Mouse (Mus musculus): Measurements from ENCODE around the gene Gm20521.

Gene Gm20521

DNA sequence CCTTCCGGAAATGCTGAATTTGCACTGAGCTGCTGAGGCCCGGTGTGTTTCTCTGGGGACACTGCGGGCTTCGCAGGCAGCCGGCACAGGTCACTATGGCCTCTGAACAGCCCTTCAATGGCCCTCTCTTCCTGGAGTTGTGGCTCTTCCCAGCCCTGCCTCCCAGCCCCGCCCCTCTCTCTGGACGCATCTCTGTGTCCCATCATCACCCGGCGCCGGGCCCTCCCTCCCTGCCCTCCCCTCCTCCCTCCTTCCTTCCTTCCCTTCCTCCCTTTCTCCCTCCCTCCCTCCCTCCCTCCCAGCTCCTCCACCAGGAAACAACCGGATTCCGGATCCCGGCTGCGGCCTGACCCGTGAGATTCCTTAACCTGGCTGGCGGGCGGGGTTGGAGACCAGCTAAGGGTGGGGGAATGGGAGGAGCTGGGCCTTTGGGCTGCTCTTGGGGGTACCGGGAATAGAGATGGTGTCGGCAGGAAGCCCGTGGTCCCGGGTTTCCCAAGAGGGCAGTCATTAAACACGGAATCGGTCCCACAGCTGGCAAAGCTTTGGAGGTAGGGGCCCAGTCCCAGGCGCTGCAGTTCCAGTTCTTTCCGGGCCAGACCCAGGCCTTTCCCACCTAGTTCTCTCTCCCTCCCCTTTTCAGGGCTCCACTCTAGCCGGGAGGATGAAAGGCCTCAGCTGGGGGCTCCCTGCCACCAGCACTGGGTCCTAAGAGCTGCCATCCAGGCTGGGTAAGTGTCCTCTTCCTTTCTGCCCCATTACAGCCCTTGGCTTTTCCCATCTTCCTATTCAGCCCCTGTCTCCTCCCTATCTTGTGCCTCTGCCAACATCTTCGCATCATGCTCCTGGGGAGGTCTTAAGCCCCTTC lies at the start of gene Gm20521, which contains the start of gene Bcl2l2:
Gene Gm20521 (plus strand): TSS at position 288 of the 868 bp plus-strand sequence.
Gene Bcl2l2 (plus strand): TSS at position 224 of the 868 bp plus-strand sequence.
- in situ Hi-C loops (cut with MboI; ENCODE audit: unreplicated experiment in 2 of 2), result no loop called here

DNA sequence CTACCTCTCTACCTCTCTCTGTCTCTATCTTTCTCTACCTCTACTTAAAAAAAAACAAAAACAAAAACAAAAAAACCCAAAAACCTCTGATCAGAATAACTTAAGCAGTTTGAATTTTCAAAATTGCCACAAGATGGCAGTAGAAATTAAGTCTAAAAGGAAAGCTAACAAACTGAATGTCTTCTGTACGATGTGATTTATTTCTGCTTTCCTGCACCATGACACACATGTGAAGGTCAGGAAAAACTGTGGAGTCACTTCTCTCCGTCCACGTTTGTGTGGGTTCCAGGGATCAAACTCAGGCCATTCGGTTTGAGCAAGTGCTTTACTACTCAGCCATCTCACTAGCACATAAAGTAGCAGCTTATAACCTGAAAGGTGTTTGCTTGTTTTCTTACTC lies 39.8 kb upstream of the Gm20521 start:
- in situ Hi-C loops (cut with MboI; ENCODE audit: unreplicated experiment in 2 of 2), result loop anchor here (5.0 to 25.0 kb wide), 5 partner anchors 94 to 594 kb away; partner anchors contain the start of gene Cmtm5 (in 1 of the 2)

DNA sequence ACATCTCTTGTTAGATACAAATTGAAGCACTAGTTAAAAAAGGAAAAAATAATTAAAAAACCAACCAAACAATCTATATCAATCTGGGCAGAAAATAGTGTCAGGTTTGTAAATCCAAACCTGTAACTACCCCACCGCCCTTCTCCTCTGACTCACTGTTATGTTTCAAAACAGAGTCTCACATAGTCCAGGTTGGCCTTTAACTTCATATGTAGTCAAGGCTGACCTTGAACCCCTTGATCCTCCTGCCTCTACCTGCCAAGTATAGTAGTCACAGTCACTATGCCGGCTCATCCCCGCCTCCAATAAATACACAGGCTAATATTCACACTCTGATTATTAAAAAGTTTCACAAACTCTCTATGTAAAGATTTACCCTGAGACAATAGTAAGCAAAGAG lies 27.5 kb upstream of the Gm20521 start:
- in situ Hi-C loops (cut with MboI; ENCODE audit: unreplicated experiment in 2 of 2), result loop anchor here in 1 of 2 experiments (10.0 kb wide), 1 partner anchor 141 kb away; the partner anchor contains the start of gene Cebpe

DNA sequence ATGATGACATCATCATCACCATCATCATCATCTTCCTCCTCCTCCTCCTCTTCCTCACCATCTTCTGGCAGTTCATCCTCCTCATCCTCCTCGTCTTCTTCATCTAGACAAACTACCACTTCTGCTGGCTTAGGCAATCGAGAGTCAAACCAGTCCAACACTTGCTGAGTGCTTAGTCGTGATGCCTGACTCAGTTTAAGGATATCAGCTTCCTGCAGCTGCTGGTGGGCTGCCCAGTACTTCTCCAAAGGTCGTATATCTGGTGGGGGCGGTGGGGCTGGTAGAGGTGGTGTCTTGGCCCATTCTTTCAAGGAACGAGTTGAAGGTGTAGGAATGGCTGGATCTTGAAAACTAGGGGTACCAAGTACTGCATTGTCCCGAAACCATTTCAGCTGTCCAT lies 26.5 kb upstream of the Gm20521 start:
- in situ Hi-C loops (cut with MboI; ENCODE audit: unreplicated experiment in 2 of 2), result loop anchor here in 1 of 2 experiments (10.0 kb wide), 1 partner anchor 142 kb away; the partner anchor contains the start of gene Cebpe

DNA sequence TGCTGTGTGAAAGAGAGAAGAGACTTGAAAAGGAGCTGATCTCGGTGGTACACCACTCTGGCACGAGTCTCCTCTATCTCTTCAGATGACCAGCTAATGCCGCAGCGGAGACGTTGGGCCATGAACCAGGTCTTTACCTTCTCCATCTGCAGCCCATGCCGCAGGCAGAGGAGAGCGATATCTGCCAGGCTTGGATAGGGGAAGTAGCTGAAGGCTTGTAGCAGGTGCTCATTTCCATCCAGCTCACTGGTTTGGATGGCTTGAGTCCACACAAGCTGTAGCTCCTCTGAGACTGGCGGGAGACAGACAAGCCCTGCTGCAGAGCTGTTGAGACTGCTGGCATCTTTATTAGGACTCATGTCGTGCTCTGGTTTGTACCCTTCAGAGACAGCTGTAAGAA lies 25.4 kb upstream of the Gm20521 start:
- in situ Hi-C loops (cut with MboI; ENCODE audit: unreplicated experiment in 2 of 2), result loop anchor here in 1 of 2 experiments (10.0 kb wide), 1 partner anchor 143 kb away; the partner anchor contains the start of gene Cebpe

DNA sequence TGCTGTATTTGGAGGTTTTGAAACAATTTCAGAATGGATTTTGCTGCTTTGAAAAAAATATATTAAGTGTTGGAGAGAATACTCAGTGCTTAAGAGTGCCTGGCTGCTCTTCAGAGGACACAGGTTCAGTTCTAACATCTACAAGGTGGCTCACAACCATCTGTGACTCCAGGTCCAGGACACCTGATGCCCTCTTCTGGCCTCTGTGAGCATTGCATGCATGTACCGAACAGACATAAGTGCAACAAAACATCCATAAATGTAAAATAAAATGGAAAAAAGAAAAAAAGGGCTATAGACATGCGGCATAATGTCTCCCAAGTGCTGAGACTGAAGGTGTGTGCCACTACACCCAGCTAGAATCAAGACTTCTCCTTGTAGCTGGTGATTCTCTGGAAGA lies 22.7 kb upstream of the Gm20521 start:
- in situ Hi-C loops (cut with MboI; ENCODE audit: unreplicated experiment in 2 of 2), result no loop called here

DNA sequence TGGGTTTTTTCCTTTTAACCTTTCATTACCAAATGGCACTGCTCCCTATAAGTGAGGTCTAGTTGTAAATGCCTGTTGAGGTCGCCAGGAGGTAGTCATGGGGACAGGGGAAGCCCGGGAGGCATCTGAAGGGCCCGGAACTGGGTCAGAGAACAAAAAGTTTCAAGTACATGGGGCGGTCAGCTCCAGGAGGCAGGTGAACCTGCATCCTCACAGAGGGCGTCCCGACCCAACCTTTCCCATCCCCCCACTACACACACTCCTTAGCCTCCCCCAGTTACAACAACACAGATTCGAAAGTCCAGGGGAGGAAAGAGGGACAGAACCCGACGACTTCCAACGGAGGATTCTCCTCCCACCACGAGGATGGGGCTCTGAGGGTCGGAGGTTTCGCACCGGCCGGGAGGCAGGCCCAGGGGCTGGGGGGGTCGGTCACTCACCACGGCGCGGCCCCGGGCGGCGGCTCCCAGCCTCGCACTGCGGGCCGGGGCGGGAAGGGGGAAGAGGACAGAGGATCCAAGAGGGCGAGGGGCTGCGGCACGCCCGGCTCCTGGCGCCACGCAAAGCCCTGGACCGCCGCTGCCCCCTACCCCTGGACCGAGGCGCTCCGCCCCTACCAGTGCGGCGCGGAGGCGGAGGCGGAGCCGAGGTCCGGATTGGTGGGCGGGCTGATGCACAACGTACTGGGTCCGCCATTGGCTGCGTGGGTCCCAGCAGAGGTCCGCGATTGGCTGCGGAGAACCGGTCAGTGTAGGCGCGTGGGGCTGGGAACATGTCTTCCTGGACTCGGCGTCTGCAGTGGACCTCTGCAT lies 19.5 kb upstream of the Gm20521 start:
- in situ Hi-C loops (cut with MboI; ENCODE audit: unreplicated experiment in 2 of 2), result no loop called here

DNA sequence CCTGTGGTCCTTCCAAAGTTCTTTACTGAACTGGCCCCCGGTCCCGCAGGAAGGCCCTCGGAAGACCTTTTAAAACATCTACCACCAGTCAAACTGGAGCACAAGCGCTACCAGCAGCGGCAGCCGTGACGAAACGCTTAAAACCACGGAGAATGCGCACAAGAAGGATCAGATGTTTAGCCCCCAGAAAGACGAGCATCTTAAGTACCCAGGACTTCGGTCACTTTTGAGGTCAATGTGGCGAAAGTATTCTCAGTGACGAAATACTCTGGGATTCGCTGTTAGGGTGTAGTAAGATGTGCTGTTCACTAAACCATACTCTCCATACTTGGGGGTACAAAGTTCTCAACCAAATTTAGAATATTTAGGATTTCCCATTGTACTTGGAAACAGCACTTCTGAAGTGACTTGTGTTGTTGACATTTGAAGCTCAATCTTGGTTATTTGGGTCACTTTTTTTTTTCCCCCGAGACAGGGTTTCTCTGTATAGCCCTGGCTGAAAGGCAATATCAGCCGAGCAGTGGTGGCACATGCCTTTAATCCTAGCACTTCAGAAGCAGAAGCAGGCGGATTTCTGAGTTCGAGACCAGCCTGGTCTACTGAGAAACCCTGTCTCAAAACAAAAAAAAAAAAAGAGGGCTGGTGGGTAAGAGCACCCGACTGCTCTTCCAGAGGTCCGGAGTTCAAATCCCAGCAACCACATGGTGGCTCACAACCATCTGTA lies 18.8 kb upstream of the Gm20521 start:
- in situ Hi-C loops (cut with MboI; ENCODE audit: unreplicated experiment in 2 of 2), result no loop called here

DNA sequence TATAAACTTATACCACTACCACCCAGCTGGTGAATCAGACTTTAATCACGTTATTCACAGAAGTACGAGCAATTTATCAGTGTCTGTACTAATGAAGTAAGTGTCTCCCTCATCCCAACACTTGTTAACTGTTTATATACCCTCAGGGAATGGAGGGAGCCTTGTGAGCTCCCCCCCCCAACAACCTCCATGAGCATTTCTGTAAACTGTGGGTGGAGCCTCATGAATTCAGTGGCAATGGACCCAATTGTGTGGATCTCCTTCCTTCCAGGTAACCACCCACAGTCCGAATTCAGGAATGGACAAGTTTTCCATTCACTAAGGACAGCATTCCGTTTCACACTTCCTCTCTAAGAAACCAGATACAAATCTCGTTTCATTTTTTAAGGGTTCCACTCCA lies 17.6 kb upstream of the Gm20521 start:
- in situ Hi-C loops (cut with MboI; ENCODE audit: unreplicated experiment in 2 of 2), result no loop called here

DNA sequence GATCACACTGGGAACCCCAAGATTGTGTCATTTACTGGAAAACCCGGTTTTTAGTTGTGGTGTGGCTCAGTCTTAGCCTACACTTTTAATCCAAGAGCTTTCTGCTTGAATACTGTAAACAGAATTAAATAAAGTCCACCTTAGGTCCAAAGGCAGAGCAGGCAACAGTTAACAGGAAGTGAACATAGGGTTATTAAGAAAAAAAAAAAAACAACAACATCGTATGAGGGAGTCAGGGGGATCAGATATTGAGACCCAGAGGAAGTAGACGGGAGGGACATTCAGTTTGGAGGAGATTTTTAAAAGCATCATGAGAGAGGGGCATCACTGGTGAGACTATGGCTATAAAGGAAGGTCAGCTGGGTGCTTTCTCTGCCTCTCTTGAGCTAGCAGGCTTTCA lies 17.0 kb upstream of the Gm20521 start:
- in situ Hi-C loops (cut with MboI; ENCODE audit: unreplicated experiment in 2 of 2), result no loop called here

DNA sequence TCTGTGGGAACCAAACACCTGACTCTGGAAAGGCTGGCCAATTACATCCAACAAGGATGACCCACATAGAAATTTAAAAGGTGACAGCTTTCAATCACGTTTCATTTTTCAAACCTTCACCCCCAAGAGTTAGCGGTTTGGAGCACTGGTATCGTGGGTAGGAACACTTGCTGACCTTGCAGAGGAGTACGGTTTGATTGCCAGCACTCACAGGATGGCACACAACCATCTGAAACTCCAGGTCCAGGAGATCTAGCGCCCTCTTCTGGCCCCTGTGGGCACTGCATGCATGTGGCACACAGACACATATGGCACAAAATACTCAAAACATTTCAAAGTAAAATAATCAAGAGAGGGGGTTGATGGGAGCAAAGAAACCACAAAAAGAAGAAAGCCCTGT lies 16.3 kb upstream of the Gm20521 start:
- in situ Hi-C loops (cut with MboI; ENCODE audit: unreplicated experiment in 2 of 2), result no loop called here

DNA sequence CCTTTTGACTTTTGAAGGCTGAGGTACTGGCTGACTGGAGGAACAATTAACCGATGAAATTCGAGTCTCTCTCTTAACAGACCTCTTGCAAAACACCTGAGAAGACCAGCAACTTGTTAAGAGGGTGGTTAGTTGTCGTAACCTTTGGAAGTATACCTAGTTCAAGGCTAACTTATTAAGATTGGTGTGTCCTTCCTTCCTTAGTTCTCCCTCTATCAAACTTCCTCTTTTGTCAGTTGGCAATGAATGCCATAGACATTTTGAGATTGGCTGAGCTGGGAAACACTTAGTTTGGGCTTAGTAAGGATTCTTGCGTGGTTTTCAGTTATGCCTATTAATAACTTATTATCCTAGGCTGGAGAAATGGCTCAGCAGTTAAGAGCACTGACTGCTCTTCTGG lies 15.2 kb upstream of the Gm20521 start:
- in situ Hi-C loops (cut with MboI; ENCODE audit: unreplicated experiment in 2 of 2), result no loop called here

DNA sequence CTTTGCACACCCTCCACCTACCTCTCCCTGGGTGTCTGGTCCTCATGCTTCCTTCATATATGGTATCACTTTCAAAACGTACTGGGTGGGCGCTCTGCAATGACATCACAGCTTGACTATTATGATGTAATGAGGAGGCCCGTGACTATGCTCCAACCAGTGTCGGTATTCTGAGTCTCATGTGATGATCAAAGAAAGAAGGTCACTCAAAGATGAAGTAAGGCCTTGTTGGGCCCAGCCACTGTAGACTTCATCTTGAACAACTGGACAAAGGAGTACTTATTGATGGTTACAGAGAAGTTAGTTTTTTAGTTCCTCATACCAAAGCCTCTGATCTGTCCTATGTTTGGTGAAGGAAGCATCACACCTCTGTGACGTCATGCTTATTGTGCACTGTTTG lies 12.4 kb upstream of the Gm20521 start, which contains the start of gene Homez:
Gene Homez (minus strand): TSS at position 101 of the 400 bp plus-strand sequence.
- in situ Hi-C loops (cut with MboI; ENCODE audit: unreplicated experiment in 2 of 2), result no loop called here

DNA sequence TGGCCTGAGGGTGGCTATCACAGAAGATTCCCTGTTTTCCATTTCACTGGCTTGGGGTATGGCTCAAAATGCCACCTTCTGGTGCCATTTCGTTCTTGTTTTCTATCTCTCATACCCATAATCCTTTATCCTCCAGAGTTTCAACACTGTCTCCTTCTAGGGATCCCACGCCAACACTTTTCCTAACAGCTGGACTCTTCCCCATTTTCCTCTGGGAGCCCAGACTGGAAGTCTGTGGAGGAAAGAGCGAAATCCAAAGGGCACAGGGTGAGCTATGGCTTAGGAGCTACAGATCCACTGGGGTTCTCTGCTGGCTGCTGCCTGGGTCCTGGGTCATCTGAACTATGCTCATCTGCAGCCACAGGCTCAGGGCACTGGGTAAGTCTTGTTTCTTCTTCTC lies 9.1 kb upstream of the Gm20521 start:
- in situ Hi-C loops (cut with MboI; ENCODE audit: unreplicated experiment in 2 of 2), result no loop called here

DNA sequence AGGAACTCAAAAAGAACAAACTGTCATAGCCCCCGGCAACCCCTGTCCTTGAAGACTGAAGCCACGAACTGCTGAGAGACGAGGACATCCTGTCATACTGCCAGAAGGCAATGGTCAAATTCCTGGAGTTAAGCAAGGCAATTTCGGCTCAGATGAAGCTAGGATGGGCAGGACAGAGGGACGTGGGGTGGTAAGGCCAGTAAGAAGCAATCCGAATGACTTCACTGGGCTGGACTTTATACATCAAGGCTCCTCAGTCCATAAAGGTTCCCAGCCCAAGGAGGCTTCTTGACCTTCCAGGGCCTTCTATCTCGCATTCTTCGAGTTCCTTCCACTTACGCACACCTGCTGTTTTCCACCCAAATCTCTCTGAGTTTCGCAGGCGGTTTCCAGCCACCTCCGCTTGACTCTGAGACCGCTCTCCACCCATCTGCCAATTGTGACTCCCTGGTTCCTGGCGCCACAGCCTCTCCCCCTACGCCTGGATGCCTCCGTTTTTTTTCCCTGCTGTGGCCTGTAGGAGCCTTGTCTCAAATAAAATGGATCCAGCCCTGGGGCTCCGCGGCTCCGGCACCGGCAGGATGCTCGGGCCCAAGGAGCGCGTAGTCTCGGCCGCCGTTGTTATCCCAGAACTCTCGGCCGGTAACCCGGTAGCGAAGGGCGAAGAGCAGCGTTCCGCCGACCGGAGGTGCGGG lies 7.2 kb upstream of the Gm20521 start:
- in situ Hi-C loops (cut with MboI; ENCODE audit: unreplicated experiment in 2 of 2), result no loop called here

DNA sequence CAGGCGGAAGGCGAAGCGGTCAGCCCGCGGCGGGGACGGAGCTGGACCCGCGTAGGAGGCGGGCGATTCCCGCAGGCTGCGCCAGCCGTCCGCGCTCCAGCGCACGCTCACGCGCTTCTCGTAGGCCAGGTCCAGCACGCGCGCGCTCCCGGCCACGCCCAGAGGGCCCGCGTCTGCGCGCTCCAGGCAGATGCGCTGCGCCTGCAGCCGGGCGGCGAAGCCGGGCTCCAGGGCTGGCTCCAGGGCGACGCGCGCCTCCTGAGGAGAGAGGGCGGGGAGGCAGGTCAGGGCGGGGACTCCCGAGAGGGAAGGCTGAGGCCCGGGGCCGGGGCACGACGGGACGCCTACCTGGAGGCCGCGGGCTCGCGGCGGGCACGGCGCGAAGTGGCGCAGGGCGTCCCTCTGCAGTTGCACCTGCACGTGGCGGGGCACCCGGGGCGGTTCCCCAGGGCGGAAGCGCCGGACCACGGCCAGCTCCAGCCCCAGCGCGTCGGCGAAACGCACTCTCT lies 6.6 kb upstream of the Gm20521 start:
- in situ Hi-C loops (cut with MboI; ENCODE audit: unreplicated experiment in 2 of 2), result no loop called here

DNA sequence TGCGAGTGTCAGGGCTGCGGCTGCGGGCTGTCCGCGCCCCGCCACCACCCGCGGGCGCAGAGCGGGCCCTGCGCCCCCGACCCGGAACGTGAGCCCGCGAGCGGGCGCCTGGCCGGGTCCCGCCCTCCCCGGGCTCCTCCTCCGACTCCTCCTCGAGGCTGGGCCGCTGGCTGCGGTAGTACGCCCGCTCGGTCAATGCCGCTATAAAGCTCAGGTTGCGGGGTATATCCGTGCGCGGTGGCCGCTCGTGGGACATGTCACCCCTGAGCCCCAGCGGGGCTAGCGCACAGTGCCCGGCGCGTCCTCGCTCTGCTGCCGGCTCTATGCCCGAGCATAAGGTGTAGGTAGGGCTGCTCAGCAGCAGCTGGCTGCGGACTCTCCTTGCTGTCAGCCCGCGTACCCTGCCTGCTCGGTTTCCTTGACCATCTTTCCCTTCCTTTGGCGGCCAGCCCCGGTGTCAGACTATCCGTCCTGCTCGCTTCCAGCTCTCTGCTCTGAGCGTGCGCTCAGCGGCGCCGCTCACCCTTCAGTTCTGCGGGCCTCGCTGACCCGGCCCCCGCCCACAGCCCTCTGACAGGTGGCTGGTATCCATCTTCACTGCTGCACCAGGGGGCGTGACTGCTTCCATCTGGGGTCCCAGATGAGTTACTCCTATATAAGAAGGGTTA lies 6.1 kb upstream of the Gm20521 start, which contains the start of gene Ppp1r3e:
Gene Ppp1r3e (minus strand): TSS at position 503 of the 668 bp plus-strand sequence.
- in situ Hi-C loops (cut with MboI; ENCODE audit: unreplicated experiment in 2 of 2), result no loop called here

DNA sequence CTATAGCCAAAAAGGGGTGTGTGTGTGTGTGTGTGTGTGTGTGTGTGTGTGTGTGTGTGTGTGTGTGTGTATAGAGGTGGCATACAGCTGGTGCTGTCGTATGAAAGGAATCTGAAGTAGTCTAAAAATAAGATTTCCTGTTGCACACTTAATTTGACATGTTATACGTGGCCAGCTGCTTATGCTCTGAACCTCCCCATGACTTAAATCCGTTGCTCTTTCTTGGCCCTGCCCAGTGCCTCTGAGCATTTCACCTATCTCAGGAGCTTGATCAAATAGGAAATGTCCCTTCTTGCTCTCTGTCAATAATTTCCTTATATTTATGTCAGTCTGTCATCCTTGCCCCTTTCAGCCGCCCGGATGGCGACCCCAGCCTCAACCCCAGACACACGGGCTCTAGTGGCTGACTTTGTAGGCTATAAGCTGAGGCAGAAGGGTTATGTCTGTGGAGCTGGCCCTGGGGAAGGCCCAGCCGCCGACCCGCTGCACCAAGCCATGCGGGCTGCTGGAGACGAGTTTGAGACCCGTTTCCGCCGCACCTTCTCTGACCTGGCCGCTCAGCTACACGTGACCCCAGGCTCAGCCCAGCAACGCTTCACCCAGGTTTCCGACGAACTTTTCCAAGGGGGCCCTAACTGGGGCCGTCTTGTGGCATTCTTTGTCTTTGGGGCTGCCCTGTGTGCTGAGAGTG lies 926 bp downstream of the Gm20521 start:
- in situ Hi-C loops (cut with MboI; ENCODE audit: unreplicated experiment in 2 of 2), result no loop called here

All from v-Abl transformed pro-B cells (cell line).